Mouse (Mus musculus) G1E (cell line): ENCODE data around the gene Morc3. TPM values are rescaled to one million over a fixed set of nuclear protein-coding genes. Genes with fewer than 3 reads are reported as not detected.

Experiments
- ATAC-seq: 2 replicates; pipeline ENCODE4 v1.8.0; 2016; ENCODE audit warnings: mild to moderate bottlenecking; ENCODE audit not compliant: insufficient number of reproducible peaks, poor library complexity, low FRiP score, severe bottlenecking; ENCODE audit errors: extremely low read depth
- DNase-seq: peaks from one replicate; pipeline ENCODE4 v3.0.0; 2012; ENCODE audit warnings: low spot score
- H3K27me3 ChIP-seq: 2 replicates; pipeline ENCODE4 v1.6.1; 2012; ENCODE audit warnings: mild to moderate bottlenecking, low read length, inconsistent platforms; ENCODE audit not compliant: insufficient read depth
- H3K36me3 ChIP-seq: replicated peaks from 2 replicates; pipeline ENCODE3; 2012; ENCODE audit warnings: mild to moderate bottlenecking, inconsistent platforms
- H3K4me1 ChIP-seq: 2 replicates; pipeline ENCODE4 v1.6.1; 2012; ENCODE audit warnings: low read depth, low read length, inconsistent platforms, mixed read lengths; ENCODE audit not compliant: insufficient read depth
- H3K4me3 ChIP-seq: 2 replicates; pipeline ENCODE4 v1.5.1; 2012; ENCODE audit warnings: low read depth, mild to moderate bottlenecking, inconsistent platforms, low read length, moderate library complexity, mixed read lengths
- H3K9me3 ChIP-seq: replicated peaks from 2 replicates; pipeline ENCODE4 v1.6.1; 2012; ENCODE audit warnings: inconsistent platforms
- CTCF ChIP-seq: IDR thresholded peaks from 2 replicates; pipeline ENCODE4 v1.5.1; 2012; ENCODE audit warnings: low read depth, low read length, inconsistent platforms, mixed read lengths
- GATA1 ChIP-seq: IDR thresholded peaks from 2 replicates; pipeline ENCODE4 v1.6.1; 2012; ENCODE audit warnings: borderline replicate concordance, low read length, inconsistent platforms, mixed read lengths
- GATA2 ChIP-seq: IDR thresholded peaks from 2 replicates; pipeline ENCODE4 v1.6.1; 2012; ENCODE audit warnings: low read depth, low read length, inconsistent platforms, borderline replicate concordance
- POLR2AphosphoS5 ChIP-seq: IDR thresholded peaks from 2 replicates; pipeline ENCODE4 v1.6.1; 2012; ENCODE audit warnings: low read depth, low read length, inconsistent platforms; ENCODE audit not compliant: insufficient replicate concordance
- TAL1 ChIP-seq: conservative IDR thresholded peaks from 2 replicates; pipeline ENCODE4 v1.6.1; 2012; ENCODE audit warnings: low read depth, low read length, inconsistent platforms, mixed read lengths
- polyA plus RNA-seq: library from polyadenylated mRNA; stranded (reverse); fragments of >175 nt; gene quantifications from 2 replicates; pipeline ENCODE4 v1.2.3, GENCODE M21; 2012
- total RNA-seq, 2 experiments: library from RNA; stranded (forward) in 1 of 2; stranded (reverse) in 1 of 2; fragments of 200-1000 nt in 1 of 2; fragments of >200 nt in 1 of 2; fragmentation: Nextera tagmentation in 1 of 2; gene quantifications; 2 replicates each; pipeline ENCODE4 v1.2.3; 2014 to 2017

The Morc3 gene
- total and polyA plus RNA-seq, 3 experiments, result 13.9 to 88.5 (median 76.3) TPM

- DNase-seq (no peak), ATAC-seq (no peak)
- Histone ChIP-seq H3K4me1 (peaks cover under 1% of the 10 kb centered on the region; the same call in 1 of the 2 replicates), H3K36me3 (no peaks in the 10 kb centered on the region), H3K27me3 (peaks cover 51% of the 10 kb centered on the region), H3K9me3 (no peaks in the 10 kb centered on the region), H3K4me3 (no peak overlapping the region)
- TF ChIP-seq CTCF, result no peak
- TF ChIP-seq GATA1, result no peak
- no peak for TF ChIP-seq TAL1
- TF ChIP-seq POLR2AphosphoS5, result no peak
- no peak for TF ChIP-seq GATA2
Observed at GRCm38 (mm10) chr16:93799071-93799470, 32.9 kb upstream of the Morc3 start.

GRCm38 (mm10) chr16:93799936-93800335 lies 32.0 kb upstream of the Morc3 start:
- no peaks in the 10 kb centered on the region for H3K9me3 ChIP-seq
- peaks cover 4% of the 10 kb centered on the region; the same call in 1 of the 2 replicates for H3K4me1 ChIP-seq
- TF ChIP-seq CTCF (no peak), TAL1 (no peak), POLR2AphosphoS5 (no peak), GATA2 (no peak), GATA1 (no peak)
- no peak overlapping the region for H3K4me3 ChIP-seq
- ATAC-seq (no peak), DNase-seq (no peak)
- H3K36me3 ChIP-seq, result no peaks in the 10 kb centered on the region
- peaks cover 49% of the 10 kb centered on the region for H3K27me3 ChIP-seq

- peaks cover 28% of the 10 kb centered on the region; the same call in 1 of the 2 replicates for H3K27me3 ChIP-seq
- peaks cover 11% of the 10 kb centered on the region for H3K9me3 ChIP-seq
- H3K36me3 ChIP-seq, result no peaks in the 10 kb centered on the region
- DNase-seq (no peak), ATAC-seq (no peak)
- peaks cover 4% of the 10 kb centered on the region; the same call in 1 of the 2 replicates for H3K4me1 ChIP-seq
- H3K4me3 ChIP-seq, result no peak overlapping the region
- TF ChIP-seq GATA1, result no peak
- TF ChIP-seq CTCF, result no peak
- no peak for TF ChIP-seq GATA2
- no peak for TF ChIP-seq TAL1
- TF ChIP-seq POLR2AphosphoS5, result no peak
Observed at GRCm38 (mm10) chr16:93807167-93807566, 24.8 kb upstream of the Morc3 start.

- H3K36me3 ChIP-seq, result no peaks in the 10 kb centered on the region
- TF ChIP-seq GATA1 (no peak), POLR2AphosphoS5 (no peak), GATA2 (no peak), CTCF (no peak), TAL1 (no peak)
- no peak for DNase-seq
Observed at GRCm38 (mm10) chr16:93807961-93808554, 23.9 kb upstream of the Morc3 start.

GRCm38 (mm10) chr16:93815856-93816736 lies 15.8 kb upstream of the Morc3 start:
- H3K36me3 ChIP-seq, result no peaks in the 10 kb centered on the region
- peaks cover 48% of the 10 kb centered on the region for H3K4me1 ChIP-seq
- peak; percentile 58 for ATAC-seq
- no peaks in the 10 kb centered on the region for H3K27me3 ChIP-seq
- peak; percentile 55 for DNase-seq
- no peak for TF ChIP-seq TAL1
- no peak for TF ChIP-seq POLR2AphosphoS5
- no peak for TF ChIP-seq GATA1
- no peak for TF ChIP-seq GATA2
- peak overlapping the region; percentile 54; the same call in 1 of the 2 replicates for H3K4me3 ChIP-seq
- H3K9me3 ChIP-seq, result peaks cover 15% of the 10 kb centered on the region

More at GRCm38 (mm10) chr16:93807961-93808554, 23.9 kb upstream of the Morc3 start:
- Histone ChIP-seq H3K4me3 (no peak overlapping the region), H3K4me1 (peaks cover 4% of the 10 kb centered on the region; the same call in 1 of the 2 replicates), H3K9me3 (peaks cover 15% of the 10 kb centered on the region), H3K27me3 (peaks cover 28% of the 10 kb centered on the region; the same call in 1 of the 2 replicates)
- no peak for ATAC-seq

- Histone ChIP-seq H3K36me3 (no peaks in the 10 kb centered on the region), H3K27me3 (no peaks in the 10 kb centered on the region), H3K9me3 (peaks cover 9% of the 10 kb centered on the region), H3K4me3 (peak overlapping the region; percentile 54; the same call in 1 of the 2 replicates), H3K4me1 (peaks cover 48% of the 10 kb centered on the region)
- TF ChIP-seq GATA2 (no peak), POLR2AphosphoS5 (no peak), GATA1 (no peak), TAL1 (no peak), CTCF (no peak)
- ATAC-seq (no peak), DNase-seq (no peak)
Observed at GRCm38 (mm10) chr16:93816861-93817260, 15.1 kb upstream of the Morc3 start.
